Mouse (Mus musculus) liver, embryonic 14.5 days (tissue): ENCODE data around the gene Tent4a.

Experiments used
- CTCF ChIP-seq: IDR thresholded peaks from 2 replicates; pipeline ENCODE4 v1.5.1; 2016; ENCODE audit warnings: antibody characterized with exemption, low read depth, control low read depth
- EP300 ChIP-seq: IDR thresholded peaks from 2 replicates; pipeline ENCODE4 v1.6.1; 2016; ENCODE audit warnings: antibody characterized with exemption, low read depth

DNA sequence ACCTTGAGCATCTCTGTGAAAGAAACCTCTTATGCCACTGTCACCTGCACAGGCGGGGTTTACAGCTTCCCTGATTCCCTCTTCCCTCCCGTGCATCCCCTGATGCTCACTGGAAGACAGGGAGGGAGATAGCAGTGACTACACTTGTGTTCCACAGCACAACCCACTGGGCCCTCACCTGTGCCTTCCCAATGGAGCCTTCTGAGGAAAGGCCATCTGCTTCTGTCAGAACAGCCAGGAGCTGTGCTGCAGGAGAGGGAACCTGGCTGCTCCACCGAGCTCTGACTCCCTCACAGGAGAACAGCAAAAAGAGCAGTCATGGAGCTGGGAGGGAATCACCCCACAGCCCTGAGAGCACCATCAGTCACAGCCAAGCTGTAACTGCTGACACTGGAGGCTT lies 4.3 kb downstream of the Tent4a start:
- TF ChIP-seq CTCF (no peak), EP300 (no peak)
